Mouse (Mus musculus) midbrain, embryonic 11.5 days (tissue): ENCODE results near the gene Zfp341. TPM values are rescaled to one million over a fixed set of nuclear protein-coding genes. Genes with fewer than 3 reads are reported as not detected.

Experiments
- ATAC-seq: fragments of 200-750 bp; cut with Nextera tagmentation; 2 replicates; pipeline ENCODE4 v1.8.0; 2017; ENCODE audit warnings: moderate TSS enrichment, moderate library complexity; ENCODE audit not compliant: low FRiP score
- DNase-seq: peaks from one replicate; pipeline ENCODE4 v3.0.0; 2015; ENCODE audit warnings: low spot score; ENCODE audit errors: missing footprints
- H3K27ac ChIP-seq: fragments of 300-500 bp; sonication (generic); 2 replicates; pipeline ENCODE4 v1.5.1; 2014; ENCODE audit warnings: low read depth, low read length
- H3K27me3 ChIP-seq: fragments of 300-500 bp; sonication (generic); 2 replicates; pipeline ENCODE4 v1.6.1; 2014; ENCODE audit warnings: mild to moderate bottlenecking, low read length, moderate library complexity, mixed read lengths; ENCODE audit not compliant: control insufficient read depth, insufficient read depth
- H3K36me3 ChIP-seq: fragments of 300-500 bp; sonication (generic); 2 replicates; pipeline ENCODE4 v1.6.1; 2014; ENCODE audit warnings: mild to moderate bottlenecking, low read length, moderate library complexity, mixed read lengths; ENCODE audit not compliant: control insufficient read depth, insufficient read depth
- H3K4me1 ChIP-seq: fragments of 300-500 bp; sonication (generic); 2 replicates; pipeline ENCODE4 v1.6.1; 2014; ENCODE audit warnings: low read length; ENCODE audit not compliant: control insufficient read depth, insufficient read depth
- H3K4me2 ChIP-seq: fragments of 300-500 bp; sonication (generic); 2 replicates; pipeline ENCODE4 v1.6.1; 2014; ENCODE audit warnings: mild to moderate bottlenecking, moderate library complexity
- H3K4me3 ChIP-seq: fragments of 300-500 bp; sonication (generic); 2 replicates; pipeline ENCODE4 v1.5.1; 2014; ENCODE audit warnings: low read depth, low read length
- H3K9ac ChIP-seq: fragments of 300-500 bp; sonication (generic); 2 replicates; pipeline ENCODE4 v1.6.1; 2014; ENCODE audit warnings: low read length
- H3K9me3 ChIP-seq: fragments of 300-500 bp; sonication (generic); 2 replicates; pipeline ENCODE4 v1.6.1; 2016; ENCODE audit warnings: low read length; ENCODE audit not compliant: control insufficient read depth
- WGBS: fragments of 180-500 bp; shearing (Covaris S2); extraction: QIAGEN DNeasy Blood & Tissue Kit; methylation state at CpG from one replicate; pipeline ENCODE4 v1.1.7; 2014; 5-methylcytosine and 5-hydroxymethylcytosine counted together
- polyA plus RNA-seq: library from polyadenylated mRNA; unstranded; fragments of >200 nt; fragmentation: Nextera tagmentation; extraction: Ambion mirVana; gene quantifications from 2 replicates; pipeline ENCODE4 v1.2.1, GENCODE M21; 2014

The Zfp341 gene
- polyA plus RNA-seq, 1 experiment from 2014 or later: 1.2 TPM

DNA sequence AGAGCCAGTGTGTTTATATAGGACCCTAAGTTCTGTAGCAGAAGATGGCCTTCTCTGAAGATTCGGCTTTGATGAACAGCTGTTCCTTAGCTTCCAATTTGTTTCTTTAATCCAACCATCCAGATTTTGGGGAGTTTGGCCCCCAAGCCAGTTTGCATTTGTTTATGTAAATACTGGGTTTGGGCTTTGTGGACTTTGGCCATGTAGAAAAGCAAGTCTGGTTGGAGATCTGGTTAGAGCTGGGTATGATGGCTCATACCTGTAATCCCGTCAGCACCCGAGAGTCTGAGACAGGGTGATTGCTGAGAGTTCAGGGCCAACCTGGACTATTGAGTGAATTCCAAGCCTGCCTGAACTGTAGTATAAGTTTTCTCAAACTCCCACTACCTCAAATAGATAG is 72.7 kb downstream of the Zfp341 start:
- WGBS: 94% methylated on average over 3 of the region's 3 CpGs
- Histone ChIP-seq H3K9me3 (no peaks in the 10 kb centered on the region), H3K27me3 (no peaks in the 10 kb centered on the region)

DNA sequence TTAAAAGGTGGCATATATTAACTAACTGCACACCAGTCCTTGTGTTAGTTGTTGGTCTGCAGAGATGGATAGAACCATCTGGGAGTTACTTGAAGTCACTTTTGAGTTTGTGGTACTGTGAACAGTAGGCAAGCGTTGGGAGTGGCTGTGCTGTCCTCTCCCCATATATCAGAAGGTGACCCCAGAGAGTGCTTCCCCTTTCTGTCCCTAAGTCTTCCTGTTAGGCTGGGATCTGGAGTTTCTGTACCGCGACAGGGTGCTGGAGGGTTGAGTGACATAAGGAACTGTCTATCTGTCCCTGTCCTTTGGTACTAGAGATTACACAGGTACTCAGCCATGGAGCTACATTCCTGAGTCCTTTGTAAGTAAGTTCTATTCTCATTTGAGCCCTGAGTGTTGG is 73.7 kb downstream of the Zfp341 start:
- Histone ChIP-seq H3K36me3 (no peaks in the 10 kb centered on the region; the same call in 1 of the 2 replicates), H3K4me2 (no peak overlapping the region), H3K27ac (no peak overlapping the region), H3K4me3 (no peak overlapping the region), H3K9me3 (no peaks in the 10 kb centered on the region), H3K4me1 (no peaks in the 10 kb centered on the region), H3K9ac (no peak overlapping the region), H3K27me3 (no peaks in the 10 kb centered on the region)
- ATAC-seq (no peak), DNase-seq (no peak)
- WGBS: 98% methylated on average over 3 of the region's 3 CpGs

More for the DNA sequence above, 72.7 kb downstream of the Zfp341 start:
- ATAC-seq (no peak), DNase-seq (no peak)
- no peak overlapping the region for H3K9ac ChIP-seq
- H3K36me3 ChIP-seq: no peaks in the 10 kb centered on the region; the same call in 1 of the 2 replicates
- H3K4me1 ChIP-seq: peaks cover 5% of the 10 kb centered on the region; the same call in 1 of the 2 replicates
- H3K4me2 ChIP-seq: no peak overlapping the region
- H3K27ac ChIP-seq: no peak overlapping the region
- H3K4me3 ChIP-seq: no peak overlapping the region

DNA sequence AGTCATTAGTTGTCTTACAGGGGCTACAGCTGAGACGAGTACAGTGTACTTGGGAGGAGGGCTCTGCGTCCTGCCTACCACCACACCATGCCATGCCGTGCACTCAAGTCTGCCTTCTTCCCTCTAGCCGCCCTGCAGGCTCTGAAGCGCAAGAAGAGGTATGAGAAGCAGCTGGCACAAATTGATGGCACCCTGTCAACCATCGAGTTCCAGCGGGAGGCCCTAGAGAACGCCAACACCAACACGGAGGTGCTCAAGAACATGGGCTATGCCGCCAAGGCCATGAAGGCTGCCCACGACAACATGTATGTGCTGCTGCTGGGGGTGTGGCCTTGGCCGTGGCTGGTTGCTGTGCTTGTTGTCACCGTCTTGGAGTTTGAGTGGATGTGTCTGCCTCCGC is 76.3 kb downstream of the Zfp341 start:
- Histone ChIP-seq H3K27ac (no peak overlapping the region), H3K9ac (no peak overlapping the region), H3K4me2 (no peak overlapping the region), H3K4me1 (no peaks in the 10 kb centered on the region), H3K9me3 (no peaks in the 10 kb centered on the region), H3K27me3 (no peaks in the 10 kb centered on the region), H3K36me3 (peaks cover 5% of the 10 kb centered on the region; the same call in 1 of the 2 replicates), H3K4me3 (no peak overlapping the region)
- WGBS: 93% methylated on average over 14 of the region's 14 CpGs
- DNase-seq (no peak), ATAC-seq (no peak)

DNA sequence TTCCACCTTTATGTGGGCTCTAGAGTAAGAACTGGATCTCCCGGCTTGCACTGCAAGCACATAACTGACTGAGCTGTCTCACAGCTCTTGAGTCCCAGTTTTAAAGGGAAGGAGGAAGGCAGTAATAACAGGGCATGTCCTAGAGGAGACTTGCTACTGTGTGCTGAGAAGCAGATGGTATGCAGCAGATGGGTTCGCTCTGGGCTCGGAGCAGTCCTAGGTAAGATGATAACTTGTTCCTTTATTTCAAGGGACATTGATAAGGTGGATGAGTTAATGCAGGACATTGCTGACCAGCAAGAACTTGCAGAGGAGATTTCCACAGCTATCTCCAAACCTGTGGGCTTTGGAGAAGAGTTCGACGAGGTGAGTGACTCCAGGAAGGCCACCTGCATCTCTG is 77.9 kb downstream of the Zfp341 start:
- H3K4me3 ChIP-seq: no peak overlapping the region
- H3K4me1 ChIP-seq: no peaks in the 10 kb centered on the region
- no peak overlapping the region for H3K9ac ChIP-seq
- H3K27me3 ChIP-seq: no peaks in the 10 kb centered on the region
- H3K27ac ChIP-seq: no peak overlapping the region
- WGBS: 95% methylated on average over 5 of the region's 5 CpGs
- H3K9me3 ChIP-seq: no peaks in the 10 kb centered on the region
- DNase-seq (no peak), ATAC-seq (no peak)
- no peak overlapping the region for H3K4me2 ChIP-seq
- peaks cover 5% of the 10 kb centered on the region; the same call in 1 of the 2 replicates for H3K36me3 ChIP-seq

DNA sequence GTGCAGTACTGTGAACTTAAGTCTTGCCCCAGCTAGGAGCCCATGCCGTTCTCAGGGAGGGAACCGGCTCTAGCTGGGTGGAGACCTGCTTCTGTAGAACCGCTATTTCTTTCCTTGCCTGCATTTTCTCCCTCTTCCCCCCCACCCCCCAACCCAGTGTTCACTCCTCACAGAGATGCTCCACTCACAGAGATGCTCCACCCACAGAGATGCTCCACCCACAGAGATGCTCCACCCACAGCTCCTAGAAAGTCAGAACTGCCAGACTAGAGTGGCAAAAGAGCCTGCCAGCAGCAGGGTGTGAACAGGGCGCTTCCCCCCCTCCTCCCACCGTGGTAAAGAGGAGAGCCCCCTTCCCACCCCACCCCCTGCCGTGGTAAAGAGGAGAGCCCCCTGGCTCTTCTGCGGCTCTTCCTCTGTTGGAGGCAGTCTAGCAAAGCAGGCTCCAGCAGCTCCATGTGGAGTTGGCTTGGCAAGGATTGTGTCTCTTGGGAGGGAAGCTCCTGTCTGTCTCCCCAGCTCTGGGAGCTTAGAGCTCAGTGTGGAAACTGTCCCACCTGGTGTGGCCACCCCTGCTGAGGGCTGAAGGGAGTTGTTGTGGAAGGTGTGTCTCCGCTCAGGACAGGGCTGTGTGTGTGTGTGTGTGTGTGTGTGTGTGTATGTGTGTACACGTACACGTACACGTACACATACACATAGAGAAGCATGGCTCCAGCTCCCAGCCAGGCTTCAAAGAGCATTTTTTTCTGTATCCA is 80.3 kb downstream of the Zfp341 start:
- WGBS: 79% methylated on average over 11 of the region's 11 CpGs
- peaks cover 5% of the 10 kb centered on the region; the same call in 1 of the 2 replicates for H3K36me3 ChIP-seq
- no peak overlapping the region for H3K27ac ChIP-seq
- DNase-seq: no peak
- H3K4me3 ChIP-seq: no peak overlapping the region
- no peaks in the 10 kb centered on the region for H3K9me3 ChIP-seq
- no peak overlapping the region for H3K9ac ChIP-seq
- H3K4me2 ChIP-seq: no peak overlapping the region
- no peak for ATAC-seq
- H3K4me1 ChIP-seq: no peaks in the 10 kb centered on the region
- no peaks in the 10 kb centered on the region for H3K27me3 ChIP-seq

DNA sequence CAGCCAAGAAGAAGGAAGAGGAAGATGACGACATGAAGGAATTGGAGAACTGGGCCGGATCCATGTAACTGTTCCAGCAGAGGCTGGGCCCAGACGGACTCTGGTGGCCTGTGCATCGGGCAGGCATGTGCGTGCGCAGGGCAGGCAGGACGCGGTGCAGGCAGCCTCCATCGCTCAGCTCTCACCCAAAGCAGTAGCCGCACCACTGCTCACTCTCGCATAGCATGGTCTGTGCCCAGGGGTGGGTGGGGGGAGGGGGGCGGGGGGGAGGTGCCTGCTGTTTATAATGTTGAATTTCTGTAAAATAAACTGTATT is 80.8 kb downstream of the Zfp341 start:
- no peaks in the 10 kb centered on the region for H3K9me3 ChIP-seq
- DNase-seq: no peak
- H3K9ac ChIP-seq: no peak overlapping the region
- peaks cover 5% of the 10 kb centered on the region; the same call in 1 of the 2 replicates for H3K36me3 ChIP-seq
- WGBS: 94% methylated on average over 12 of the region's 12 CpGs
- no peak overlapping the region for H3K4me2 ChIP-seq
- no peaks in the 10 kb centered on the region for H3K27me3 ChIP-seq
- ATAC-seq: no peak
- no peak overlapping the region for H3K27ac ChIP-seq
- H3K4me1 ChIP-seq: no peaks in the 10 kb centered on the region
- H3K4me3 ChIP-seq: no peak overlapping the region

DNA sequence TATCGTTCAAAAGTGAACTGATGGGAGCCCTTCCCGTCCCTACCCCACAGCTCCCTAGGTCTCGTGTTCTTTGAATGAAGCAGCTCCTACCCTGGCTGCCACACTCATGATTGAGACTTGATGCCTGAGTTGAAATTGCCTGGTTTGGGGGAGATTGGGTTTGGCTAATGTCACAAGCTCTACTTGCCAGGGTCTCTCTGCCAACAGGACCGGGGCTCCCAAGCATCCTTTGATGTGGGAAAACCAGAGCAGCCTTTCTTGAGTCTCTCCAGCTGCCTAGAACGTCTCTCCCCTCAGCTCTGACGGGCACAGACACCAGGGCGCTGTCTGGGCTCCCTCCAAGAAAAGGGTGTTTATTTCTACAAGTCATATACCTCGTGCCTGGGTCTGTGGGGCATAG is 82.6 kb downstream of the Zfp341 start:
- 87% methylated on average over 8 of the region's 8 CpGs for WGBS
- no peak overlapping the region for H3K27ac ChIP-seq
- H3K4me3 ChIP-seq: no peak overlapping the region
- no peak overlapping the region for H3K4me2 ChIP-seq
- peaks cover 5% of the 10 kb centered on the region; the same call in 1 of the 2 replicates for H3K36me3 ChIP-seq
- ATAC-seq (no peak), DNase-seq (no peak)
- no peaks in the 10 kb centered on the region for H3K9me3 ChIP-seq
- no peaks in the 10 kb centered on the region for H3K4me1 ChIP-seq
- H3K9ac ChIP-seq: no peak overlapping the region
- H3K27me3 ChIP-seq: no peaks in the 10 kb centered on the region

Other genes with a start within 250 kb of the Zfp341 start
- 15.1 and 18.1 TPM in 2 replicates for gene Cdk5rap1, start 240.3 kb upstream of the Zfp341 start, polyA plus RNA-seq
- gene Snta1, start 205.2 kb upstream of the Zfp341 start, polyA plus RNA-seq: 2.0 and 2.3 TPM in 2 replicates
- gene Cbfa2t2, start 176.8 kb upstream of the Zfp341 start, polyA plus RNA-seq: 75.2 and 76.1 TPM in 2 replicates
- 2.4 and 2.6 TPM in 2 replicates for gene 1700003F12Rik, start 66.2 kb upstream of the Zfp341 start, polyA plus RNA-seq
- gene Actl10, start 61.5 kb upstream of the Zfp341 start, polyA plus RNA-seq: not detected in 2 replicates
- 6.1 and 6.9 TPM in 2 replicates for gene Necab3, start 54.4 kb upstream of the Zfp341 start, polyA plus RNA-seq
- gene E2f1, start 43.4 kb upstream of the Zfp341 start, polyA plus RNA-seq: 14.5 and 15.3 TPM in 2 replicates
- gene Pxmp4, start 9.6 kb upstream of the Zfp341 start, polyA plus RNA-seq: 12.3 and 14.1 TPM in 2 replicates
- 0.60 and 1.1 TPM in 2 replicates for gene 4930519P11Rik, start 140 bp downstream of the Zfp341 start, polyA plus RNA-seq
- 12.7 and 14.0 TPM in 2 replicates for gene Chmp4b, start 38.4 kb downstream of the Zfp341 start, polyA plus RNA-seq
- gene Gm14214, start 156.7 kb downstream of the Zfp341 start, polyA plus RNA-seq: not detected in 2 replicates
- 56.9 and 66.8 TPM in 2 replicates for gene Raly, start 177.8 kb downstream of the Zfp341 start, polyA plus RNA-seq
- gene a, start 178.1 kb downstream of the Zfp341 start, polyA plus RNA-seq: 0.36 and 0.40 TPM in 2 replicates